Mouse (Mus musculus): Measurements from ENCODE around the gene Frmpd2. TPM values are rescaled to one million over a fixed set of nuclear protein-coding genes. Genes with fewer than 3 reads are reported as not detected.

Gene Frmpd2
- polyA plus RNA-seq, 1 experiment from 2014 or later: 0.04 TPM

GRCm38 (mm10) chr14:33521538-33521937 lies 50.0 kb downstream of the Frmpd2 start:
- no peak overlapping the region for H3K4me2 ChIP-seq (ENCODE audit: low read depth, severe bottlenecking)
- DNase-seq (ENCODE audit: low spot score): no peak
- ATAC-seq (ENCODE audit: insufficient number of reproducible peaks, low FRiP score, low TSS enrichment, low read depth): no peak
- no peaks in the 10 kb centered on the region for H3K36me3 ChIP-seq (ENCODE audit: control insufficient read depth, insufficient read depth, low read length)
- H3K4me3 ChIP-seq (ENCODE audit: low read depth, low read length): no peak overlapping the region
- no peak overlapping the region for H3K9ac ChIP-seq (ENCODE audit: low read length)
- 73% methylated on average over 3 of the region's 3 CpGs for WGBS
- no peaks in the 10 kb centered on the region for H3K9me3 ChIP-seq (ENCODE audit: control insufficient read depth, low read length)
- H3K27ac ChIP-seq (replicated peaks; ENCODE audit: low read depth, low read length): no peak overlapping the region
- no peaks in the 10 kb centered on the region for H3K4me1 ChIP-seq (ENCODE audit: control insufficient read depth, insufficient read depth, low read length)
- no peaks in the 10 kb centered on the region for H3K27me3 ChIP-seq (ENCODE audit: control insufficient read depth, insufficient read depth, low read length)

DNA sequence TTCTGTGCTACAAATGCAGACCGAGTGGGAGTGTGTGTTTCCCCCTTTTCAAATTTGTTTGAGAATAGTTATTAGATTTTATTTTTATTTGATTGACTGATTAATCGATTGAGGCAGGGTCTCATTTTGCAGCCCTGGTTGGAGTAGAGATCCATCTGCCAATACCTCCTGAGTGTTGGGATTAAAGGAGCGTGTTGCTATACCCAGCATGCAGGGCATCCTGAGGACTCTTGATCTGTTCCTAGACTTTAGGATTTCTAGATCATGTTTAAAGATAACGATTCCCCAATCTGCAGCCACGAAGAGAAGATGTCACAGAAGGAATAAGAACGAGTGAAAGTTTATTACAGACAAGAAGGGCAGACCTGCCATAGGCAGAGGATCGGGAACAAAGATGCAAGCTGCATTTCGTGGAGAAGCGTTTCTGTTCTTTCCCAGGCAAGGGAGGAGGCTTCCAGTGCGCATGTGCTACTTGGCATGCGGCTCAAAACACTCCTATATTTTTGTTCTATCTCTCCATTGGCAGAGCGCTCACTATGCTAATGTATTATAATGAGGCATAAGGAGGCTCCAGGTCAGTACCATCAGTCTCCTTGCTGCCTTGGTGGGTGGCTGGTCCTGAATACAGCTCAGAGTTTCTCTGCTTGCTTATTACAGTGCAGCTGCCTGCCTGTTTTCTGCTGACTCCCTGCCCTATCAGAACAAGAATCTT lies 53.9 kb downstream of the Frmpd2 start:
- H3K9ac ChIP-seq (ENCODE audit: low read length): no peak overlapping the region
- H3K27me3 ChIP-seq (ENCODE audit: control insufficient read depth, insufficient read depth, low read length): no peaks in the 10 kb centered on the region
- H3K9me3 ChIP-seq (ENCODE audit: control insufficient read depth, low read length): no peaks in the 10 kb centered on the region
- 75% methylated on average over 12 of the region's 12 CpGs for WGBS
- no peak overlapping the region for H3K27ac ChIP-seq (replicated peaks; ENCODE audit: low read depth, low read length)
- H3K36me3 ChIP-seq (ENCODE audit: control insufficient read depth, insufficient read depth, low read length): no peaks in the 10 kb centered on the region
- no peak for DNase-seq (ENCODE audit: low spot score)
- no peaks in the 10 kb centered on the region for H3K4me1 ChIP-seq (ENCODE audit: control insufficient read depth, insufficient read depth, low read length)
- H3K4me2 ChIP-seq (ENCODE audit: low read depth, severe bottlenecking): no peak overlapping the region
- no peak for ATAC-seq (ENCODE audit: insufficient number of reproducible peaks, low FRiP score, low TSS enrichment, low read depth)
- no peak overlapping the region for H3K4me3 ChIP-seq (ENCODE audit: low read depth, low read length)

- ATAC-seq (ENCODE audit: insufficient number of reproducible peaks, low FRiP score, low TSS enrichment, low read depth) (no peak), DNase-seq (ENCODE audit: low spot score) (peak; percentile 50)
These were observed 55.1 kb downstream of the Frmpd2 start for GRCm38 (mm10) chr14:33526621-33527020.

DNA sequence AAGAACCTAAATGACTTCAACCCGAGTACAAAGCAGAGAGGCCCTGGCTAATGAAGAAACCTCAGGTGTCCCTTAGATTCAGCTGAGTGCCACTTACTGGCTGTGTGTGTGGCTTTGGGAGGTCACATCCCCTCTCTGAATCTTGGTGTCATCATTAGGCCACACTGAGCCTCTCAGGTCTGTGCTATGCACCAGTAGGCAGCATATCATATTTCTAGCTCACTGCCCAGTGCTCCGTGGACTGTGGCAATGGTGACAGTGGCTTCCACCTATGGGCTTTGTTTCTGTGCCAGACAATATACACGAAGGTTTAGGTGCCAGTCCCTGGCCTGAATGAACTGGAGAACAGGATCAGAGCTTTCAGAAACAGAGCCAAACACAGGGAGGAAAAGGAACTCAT lies 56.4 kb downstream of the Frmpd2 start:
- no peak for DNase-seq (ENCODE audit: low spot score)
- no peak overlapping the region for H3K4me2 ChIP-seq (ENCODE audit: low read depth, severe bottlenecking)
- no peaks in the 10 kb centered on the region for H3K9me3 ChIP-seq (ENCODE audit: control insufficient read depth, low read length)
- H3K4me3 ChIP-seq (ENCODE audit: low read depth, low read length): no peak overlapping the region
- no peaks in the 10 kb centered on the region for H3K4me1 ChIP-seq (ENCODE audit: control insufficient read depth, insufficient read depth, low read length)
- WGBS: 68% methylated on average over 3 of the region's 3 CpGs
- H3K9ac ChIP-seq (ENCODE audit: low read length): no peak overlapping the region
- no peaks in the 10 kb centered on the region for H3K27me3 ChIP-seq (ENCODE audit: control insufficient read depth, insufficient read depth, low read length)
- H3K27ac ChIP-seq (replicated peaks; ENCODE audit: low read depth, low read length): no peak overlapping the region
- no peak for ATAC-seq (ENCODE audit: insufficient number of reproducible peaks, low FRiP score, low TSS enrichment, low read depth)
- H3K36me3 ChIP-seq (ENCODE audit: control insufficient read depth, insufficient read depth, low read length): no peaks in the 10 kb centered on the region

More at GRCm38 (mm10) chr14:33526621-33527020, 55.1 kb downstream of the Frmpd2 start:
- Histone ChIP-seq H3K9me3 (ENCODE audit: control insufficient read depth, low read length) (no peaks in the 10 kb centered on the region), H3K4me2 (ENCODE audit: low read depth, severe bottlenecking) (no peak overlapping the region), H3K9ac (ENCODE audit: low read length) (no peak overlapping the region), H3K27ac (replicated peaks; ENCODE audit: low read depth, low read length) (no peak overlapping the region), H3K27me3 (ENCODE audit: control insufficient read depth, insufficient read depth, low read length) (no peaks in the 10 kb centered on the region), H3K36me3 (ENCODE audit: control insufficient read depth, insufficient read depth, low read length) (no peaks in the 10 kb centered on the region), H3K4me3 (ENCODE audit: low read depth, low read length) (no peak overlapping the region), H3K4me1 (ENCODE audit: control insufficient read depth, insufficient read depth, low read length) (no peaks in the 10 kb centered on the region)
- WGBS: 57% methylated on average over 2 of the region's 2 CpGs

DNA sequence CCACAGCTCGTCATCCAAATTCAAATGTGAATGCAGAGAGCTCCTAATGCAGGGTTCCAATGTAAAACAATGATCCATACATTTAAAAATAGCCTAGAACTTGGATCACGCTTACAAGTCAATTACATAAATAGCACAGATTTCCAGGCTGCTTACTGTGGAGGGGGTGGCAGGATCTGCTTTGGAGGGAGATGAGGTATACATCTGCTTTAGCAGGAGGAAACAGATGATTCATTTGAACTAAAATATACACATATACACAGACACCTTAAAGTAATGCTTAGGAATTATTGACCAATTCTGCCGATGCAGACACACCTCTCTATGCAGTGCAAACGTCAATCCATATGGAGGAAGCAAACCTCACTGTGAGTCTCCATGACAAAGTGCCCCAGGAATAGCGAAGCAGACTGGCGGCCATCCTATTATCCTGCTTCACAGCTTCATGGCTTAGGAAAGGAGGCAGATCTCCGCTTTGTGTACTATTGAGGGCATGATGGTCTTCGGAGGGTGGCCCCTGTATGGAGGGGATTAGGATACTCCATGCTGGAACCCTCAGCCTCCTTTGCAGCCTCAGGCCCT lies 59.9 kb downstream of the Frmpd2 start:
- WGBS: 80% methylated on average over 8 of the region's 8 CpGs
- H3K9ac ChIP-seq (ENCODE audit: low read length): no peak overlapping the region

DNA sequence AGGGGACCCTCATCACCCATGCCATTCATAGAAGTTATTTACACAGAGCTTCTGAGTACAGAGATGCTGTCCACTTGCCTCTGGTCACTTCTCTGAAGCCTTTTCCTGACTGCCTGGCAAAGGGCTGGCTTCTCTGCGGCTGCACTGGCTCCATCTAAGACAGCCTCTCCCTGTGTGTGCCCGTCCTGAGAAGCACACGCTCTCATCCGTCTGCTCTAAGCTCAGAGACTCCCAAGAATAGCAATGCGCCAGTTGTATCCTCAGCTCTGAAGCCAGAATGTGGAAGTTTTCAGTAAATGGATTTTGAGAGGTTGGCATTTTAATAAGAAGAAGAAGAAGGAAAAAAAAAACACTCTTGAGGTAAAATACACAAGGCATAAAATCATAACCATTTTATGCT lies 61.3 kb downstream of the Frmpd2 start:
- ATAC-seq (ENCODE audit: insufficient number of reproducible peaks, low FRiP score, low TSS enrichment, low read depth): no peak
- no peak overlapping the region for H3K9ac ChIP-seq (ENCODE audit: low read length)
- no peak for DNase-seq (ENCODE audit: low spot score)
- no peaks in the 10 kb centered on the region for H3K36me3 ChIP-seq (ENCODE audit: control insufficient read depth, insufficient read depth, low read length)
- WGBS: 92% methylated on average over 5 of the region's 5 CpGs
- H3K4me3 ChIP-seq (ENCODE audit: low read depth, low read length): no peak overlapping the region
- H3K9me3 ChIP-seq (ENCODE audit: control insufficient read depth, low read length): no peaks in the 10 kb centered on the region
- no peaks in the 10 kb centered on the region for H3K27me3 ChIP-seq (ENCODE audit: control insufficient read depth, insufficient read depth, low read length)
- H3K27ac ChIP-seq (replicated peaks; ENCODE audit: low read depth, low read length): no peak overlapping the region
- H3K4me2 ChIP-seq (ENCODE audit: low read depth, severe bottlenecking): no peak overlapping the region
- no peaks in the 10 kb centered on the region for H3K4me1 ChIP-seq (ENCODE audit: control insufficient read depth, insufficient read depth, low read length)

More for the DNA sequence above, 59.9 kb downstream of the Frmpd2 start:
- DNase-seq (ENCODE audit: low spot score) (no peak), ATAC-seq (ENCODE audit: insufficient number of reproducible peaks, low FRiP score, low TSS enrichment, low read depth) (no peak)
- Histone ChIP-seq H3K4me3 (ENCODE audit: low read depth, low read length) (no peak overlapping the region), H3K4me1 (ENCODE audit: control insufficient read depth, insufficient read depth, low read length) (no peaks in the 10 kb centered on the region), H3K27me3 (ENCODE audit: control insufficient read depth, insufficient read depth, low read length) (no peaks in the 10 kb centered on the region), H3K9me3 (ENCODE audit: control insufficient read depth, low read length) (no peaks in the 10 kb centered on the region), H3K4me2 (ENCODE audit: low read depth, severe bottlenecking) (no peak overlapping the region), H3K27ac (replicated peaks; ENCODE audit: low read depth, low read length) (no peak overlapping the region), H3K36me3 (ENCODE audit: control insufficient read depth, insufficient read depth, low read length) (no peaks in the 10 kb centered on the region)

DNA sequence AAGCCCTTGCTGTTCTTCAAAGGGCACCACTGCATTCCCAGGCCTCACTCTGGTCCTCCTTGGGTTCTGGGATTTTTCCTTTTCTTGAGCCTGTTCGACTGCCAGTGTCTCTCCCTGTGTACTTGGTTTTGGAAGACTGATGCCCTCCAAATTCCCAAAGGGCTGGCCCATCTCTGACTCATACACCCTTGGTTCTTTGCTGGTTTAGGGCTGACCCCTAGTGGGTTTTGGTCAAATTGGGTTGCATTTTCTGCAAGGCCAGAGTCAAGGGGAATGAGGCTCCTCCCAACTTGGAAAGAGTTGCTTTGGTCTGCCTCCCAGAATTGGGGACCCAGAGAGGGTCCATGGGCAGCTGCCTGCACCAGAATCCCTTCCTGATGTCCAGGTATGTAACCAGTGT lies 62.0 kb downstream of the Frmpd2 start:
- WGBS: 75% methylated on average over 1 of the region's 1 CpGs

DNA sequence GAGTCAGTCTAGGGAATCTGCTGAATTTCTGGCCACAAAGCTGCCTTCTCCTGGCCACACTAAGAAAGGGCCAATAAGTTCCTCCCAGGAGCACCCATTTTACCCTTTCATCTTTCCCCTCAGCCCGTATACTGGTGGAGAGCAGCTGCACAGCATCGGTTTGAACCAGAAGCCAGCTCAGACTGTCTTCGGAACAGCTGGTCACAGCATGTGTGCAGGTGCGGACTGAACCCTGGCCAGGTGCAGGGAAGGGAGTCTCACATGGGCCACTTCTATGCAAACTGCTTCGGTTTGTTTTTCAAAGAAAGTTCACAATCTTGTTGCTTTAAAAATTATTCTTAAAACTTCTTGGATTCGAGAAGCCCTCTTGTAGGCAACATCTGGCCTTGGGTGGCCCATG lies 63.8 kb downstream of the Frmpd2 start:
- H3K9me3 ChIP-seq (ENCODE audit: control insufficient read depth, low read length): no peaks in the 10 kb centered on the region
- H3K36me3 ChIP-seq (ENCODE audit: control insufficient read depth, insufficient read depth, low read length): no peaks in the 10 kb centered on the region
- WGBS: 66% methylated on average over 6 of the region's 6 CpGs
- DNase-seq (ENCODE audit: low spot score): peak; percentile 32
- no peaks in the 10 kb centered on the region for H3K4me1 ChIP-seq (ENCODE audit: control insufficient read depth, insufficient read depth, low read length)
- no peak overlapping the region for H3K4me2 ChIP-seq (ENCODE audit: low read depth, severe bottlenecking)
- H3K27ac ChIP-seq (replicated peaks; ENCODE audit: low read depth, low read length): no peak overlapping the region
- no peaks in the 10 kb centered on the region for H3K27me3 ChIP-seq (ENCODE audit: control insufficient read depth, insufficient read depth, low read length)
- ATAC-seq (ENCODE audit: insufficient number of reproducible peaks, low FRiP score, low TSS enrichment, low read depth): no peak
- H3K4me3 ChIP-seq (ENCODE audit: low read depth, low read length): no peak overlapping the region
- no peak overlapping the region for H3K9ac ChIP-seq (ENCODE audit: low read length)

More for the DNA sequence above, 62.0 kb downstream of the Frmpd2 start:
- no peak overlapping the region for H3K4me3 ChIP-seq (ENCODE audit: low read depth, low read length)
- H3K36me3 ChIP-seq (ENCODE audit: control insufficient read depth, insufficient read depth, low read length): no peaks in the 10 kb centered on the region
- DNase-seq (ENCODE audit: low spot score) (no peak), ATAC-seq (ENCODE audit: insufficient number of reproducible peaks, low FRiP score, low TSS enrichment, low read depth) (no peak)
- H3K9ac ChIP-seq (ENCODE audit: low read length): no peak overlapping the region
- no peak overlapping the region for H3K4me2 ChIP-seq (ENCODE audit: low read depth, severe bottlenecking)
- no peaks in the 10 kb centered on the region for H3K27me3 ChIP-seq (ENCODE audit: control insufficient read depth, insufficient read depth, low read length)
- no peak overlapping the region for H3K27ac ChIP-seq (replicated peaks; ENCODE audit: low read depth, low read length)
- H3K4me1 ChIP-seq (ENCODE audit: control insufficient read depth, insufficient read depth, low read length): no peaks in the 10 kb centered on the region
- H3K9me3 ChIP-seq (ENCODE audit: control insufficient read depth, low read length): no peaks in the 10 kb centered on the region

Measured in limb, embryonic 11.5 days (tissue).